Mouse (Mus musculus) heart, postnatal 0 days (tissue): Measurements from ENCODE around the gene Fat2.

Experiments used
- CTCF ChIP-seq: IDR thresholded peaks from 2 replicates; pipeline ENCODE4 v1.5.1; 2016; ENCODE audit warnings: antibody characterized with exemption, control low read depth, low read depth
- EP300 ChIP-seq: IDR thresholded peaks from 2 replicates; pipeline ENCODE4 v1.6.1; 2016; ENCODE audit warnings: antibody characterized with exemption, low read depth

DNA sequence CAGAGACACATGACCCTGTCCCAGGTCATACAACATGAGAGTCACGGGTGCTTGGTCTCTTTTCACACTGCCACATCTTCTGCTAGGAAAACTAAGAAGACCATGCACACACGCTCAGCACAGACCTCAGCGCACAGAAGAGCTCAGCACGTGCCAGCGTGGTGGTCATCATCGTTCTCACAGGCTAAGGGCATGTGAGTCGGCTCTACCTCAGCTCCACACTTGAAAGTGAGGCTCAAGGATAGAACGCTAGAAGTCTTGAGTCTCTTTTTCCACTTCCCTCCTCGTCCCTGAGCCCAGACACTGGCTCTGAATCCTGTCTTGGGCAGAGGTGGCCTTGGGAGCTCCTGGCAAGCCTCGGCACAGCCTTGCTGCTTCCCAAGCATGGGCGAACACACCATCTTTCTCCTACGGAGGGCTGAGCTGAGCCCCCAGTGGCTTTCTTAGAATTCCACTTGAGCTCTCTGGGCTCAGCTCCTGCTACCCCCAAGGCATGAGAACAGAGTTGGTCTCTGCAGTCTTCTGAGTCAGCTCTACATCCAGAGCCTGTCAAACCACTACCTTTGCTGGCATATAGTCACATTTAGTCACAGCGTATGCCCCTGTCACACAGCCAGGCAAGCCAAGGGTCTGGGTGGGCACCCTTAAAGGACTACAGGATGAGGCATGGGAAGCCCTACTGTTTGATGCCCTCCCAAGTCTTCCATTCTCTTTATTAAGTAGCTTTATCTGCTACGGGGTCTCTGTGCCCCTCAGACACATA, 869 bp downstream of the Fat2 start:
- TF ChIP-seq CTCF, result no peak
- no peak for TF ChIP-seq EP300
